Mouse (Mus musculus) right cerebral cortex, postnatal 10 days (tissue): Measurements from ENCODE around the gene Dhx34.
"Not testable (repeated sequence)": the region's sequence is repeated elsewhere in the genome, so short reads cannot be mapped to it uniquely, and the experiment has no call there.

Experiments
- DNase-seq, 2 experiments: peaks; one replicate each; pipeline ENCODE4 v3.0.0; 2021; ENCODE audit warnings: low spot score in 2 of 2

The Dhx34 gene

DNA sequence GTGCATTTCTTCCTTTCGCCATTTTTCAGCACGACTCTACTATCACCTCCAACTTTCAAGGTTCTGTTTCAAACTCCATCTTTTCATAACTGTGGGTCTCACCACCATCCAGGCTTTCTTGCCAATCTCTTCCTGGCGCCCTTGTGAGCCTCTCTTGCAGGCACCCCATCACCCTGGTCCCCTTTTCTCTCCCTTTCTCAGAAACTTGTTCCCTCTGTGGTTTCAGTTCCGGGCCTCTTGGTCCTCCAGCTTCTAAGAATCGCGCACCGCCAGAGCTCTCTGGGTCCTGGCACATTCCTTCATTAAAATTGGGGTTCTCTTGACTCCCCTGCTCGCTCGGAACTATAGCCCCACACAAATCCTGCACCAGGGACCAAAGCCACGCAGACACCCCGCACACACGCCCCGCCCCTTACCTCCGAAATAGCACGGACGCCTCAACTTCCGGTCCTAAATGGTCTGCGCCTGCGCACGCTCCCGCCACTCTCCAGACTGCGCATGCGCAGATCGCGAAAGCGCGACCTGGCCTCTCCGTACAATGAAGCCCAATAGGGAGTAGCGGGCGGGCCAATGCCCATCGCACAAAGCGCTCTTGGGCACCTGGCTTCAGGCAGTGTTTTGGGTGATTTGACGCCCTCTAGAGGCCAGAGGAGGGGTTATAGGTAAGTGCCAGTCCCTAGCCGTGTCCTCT, at the start of gene Dhx34:
Gene Dhx34, minus strand, starts transcription at position 456 of the 691 bp plus-strand sequence.
- DNase-seq, result peak; percentile 96 to 97

DNA sequence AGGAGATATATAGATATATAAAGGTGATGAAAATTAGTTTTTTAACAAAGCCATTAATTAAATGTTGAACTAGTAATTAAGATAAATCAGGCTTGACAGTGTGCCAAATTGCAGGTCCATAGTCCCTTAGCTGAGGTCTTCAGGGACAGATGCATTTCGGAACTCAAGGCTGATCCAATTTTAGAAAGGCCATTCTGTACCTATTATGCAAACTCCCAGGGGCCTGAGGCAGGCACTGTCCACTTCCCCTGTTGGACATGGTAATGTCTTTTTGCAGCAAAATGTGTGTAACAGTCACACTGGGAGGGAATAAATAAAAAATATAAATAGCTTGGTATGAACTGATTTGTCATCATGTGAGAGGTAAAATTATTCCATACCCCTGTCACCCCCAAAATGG, 49.3 kb upstream of the Dhx34 start:
- no peak for DNase-seq

DNA sequence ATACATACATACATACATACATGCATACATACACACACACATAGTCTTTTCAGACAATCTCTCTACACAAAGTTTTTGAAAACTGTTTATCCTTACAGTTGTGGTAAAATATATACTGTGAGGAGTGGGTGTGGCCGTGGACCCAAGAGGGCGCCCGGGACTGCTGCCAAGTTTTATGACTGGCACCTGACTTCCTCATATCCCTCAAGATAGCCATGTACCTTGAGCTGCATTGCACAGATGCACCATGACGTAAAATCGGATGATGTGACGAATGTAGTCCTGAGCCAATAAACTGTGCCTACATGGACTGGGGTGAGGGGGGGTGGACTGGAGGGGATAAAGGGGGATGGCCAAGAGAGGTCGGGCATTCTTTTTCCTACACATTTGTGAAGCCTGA, 44.8 kb upstream of the Dhx34 start:
- DNase-seq, result not testable (repeated sequence)

DNA sequence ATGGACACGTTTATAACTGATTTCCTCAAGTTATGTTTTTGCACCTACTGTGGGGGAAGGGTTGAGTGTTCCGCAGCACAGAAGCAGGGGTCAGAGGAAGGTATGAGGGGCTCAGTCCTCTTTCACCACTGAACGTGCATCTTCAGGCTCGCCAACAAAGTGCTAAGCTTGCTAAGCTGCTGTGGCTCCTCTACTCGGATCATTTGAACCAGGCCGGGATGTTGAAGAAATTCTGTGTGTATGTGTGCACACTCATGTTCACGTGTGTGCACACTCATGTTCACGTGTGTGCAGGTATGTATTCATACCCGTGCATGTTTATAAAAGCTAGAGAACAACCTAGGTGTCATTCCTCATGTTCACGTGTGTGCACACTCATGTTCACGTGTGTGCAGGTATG, 44.0 kb upstream of the Dhx34 start:
- no peak for DNase-seq

DNA sequence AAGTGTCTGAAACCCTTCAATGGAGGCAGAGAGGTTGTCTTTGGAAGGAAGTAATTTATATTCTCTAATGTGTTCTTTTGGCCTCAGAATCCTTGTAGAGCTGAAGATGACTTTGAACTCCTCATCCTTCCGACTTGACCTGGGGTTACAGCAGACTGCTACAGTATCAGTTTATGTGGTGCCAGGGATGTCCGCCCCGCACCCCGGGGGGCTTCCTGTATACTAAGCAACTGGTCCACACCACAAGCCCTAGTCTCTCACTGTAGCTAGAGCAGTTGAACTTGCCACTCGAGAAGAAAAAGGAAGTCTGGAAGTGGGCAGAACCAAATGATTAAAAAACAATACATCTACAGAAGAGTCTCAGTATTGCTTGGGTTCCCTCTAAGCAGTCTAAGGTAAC, 42.0 kb upstream of the Dhx34 start:
- no peak for DNase-seq

DNA sequence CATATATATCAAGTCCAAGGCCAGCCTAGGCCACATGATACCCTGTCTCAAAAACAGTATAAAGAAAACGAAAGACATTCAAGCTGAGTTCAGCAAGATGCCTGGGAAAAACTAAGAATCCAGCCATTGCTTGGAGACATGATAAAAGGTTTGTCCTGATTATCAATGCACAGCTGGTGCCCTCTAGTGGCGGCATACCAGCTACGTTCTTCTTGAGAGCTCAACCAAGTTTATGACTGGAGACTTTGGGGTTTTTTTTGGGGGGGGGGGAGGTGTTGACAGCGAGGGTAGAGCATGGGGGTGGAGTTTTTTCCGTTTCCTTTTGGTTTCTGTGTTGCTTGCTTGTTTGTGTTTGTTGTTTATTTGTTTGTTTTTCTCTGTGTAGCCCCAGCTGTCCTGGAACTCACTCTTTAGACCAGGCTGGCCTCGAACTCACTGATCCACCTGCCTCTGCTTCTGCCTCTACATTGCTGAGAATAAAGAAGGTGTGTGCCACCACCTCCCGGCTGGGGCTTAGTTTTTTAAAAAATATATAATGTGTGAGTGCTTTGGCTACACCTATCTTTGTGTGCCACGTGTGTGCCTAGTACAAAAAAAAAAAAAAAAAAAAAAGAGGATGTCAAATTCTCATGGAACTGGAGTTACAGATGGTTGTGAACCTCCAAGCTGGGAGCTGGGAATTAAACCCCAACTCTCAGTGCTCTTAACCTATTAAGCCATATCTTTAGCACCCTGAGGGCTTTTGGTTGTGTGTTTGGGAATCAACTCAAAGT, 41.4 kb upstream of the Dhx34 start:
- peak; percentile 80 to 82 for DNase-seq

DNA sequence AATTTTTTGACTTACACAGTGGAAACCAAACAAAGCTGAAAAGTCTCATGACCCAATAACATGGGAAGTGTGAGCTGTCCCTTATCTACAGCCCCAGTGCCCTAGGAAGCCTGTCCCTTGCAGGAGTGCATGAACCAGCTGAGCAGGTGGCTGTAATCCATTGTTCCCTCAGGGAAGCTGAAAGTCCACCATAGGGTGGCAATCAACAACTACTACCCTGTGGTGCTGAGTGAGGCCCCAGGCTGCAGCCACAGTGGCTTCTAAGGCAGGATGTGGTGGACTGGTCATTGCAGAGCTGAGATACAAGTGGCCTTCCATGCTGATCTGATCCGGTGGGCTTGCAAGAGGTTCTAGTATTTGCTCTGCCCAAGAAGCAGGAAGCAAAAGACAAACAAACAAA, 39.3 kb upstream of the Dhx34 start:
- no peak for DNase-seq

DNA sequence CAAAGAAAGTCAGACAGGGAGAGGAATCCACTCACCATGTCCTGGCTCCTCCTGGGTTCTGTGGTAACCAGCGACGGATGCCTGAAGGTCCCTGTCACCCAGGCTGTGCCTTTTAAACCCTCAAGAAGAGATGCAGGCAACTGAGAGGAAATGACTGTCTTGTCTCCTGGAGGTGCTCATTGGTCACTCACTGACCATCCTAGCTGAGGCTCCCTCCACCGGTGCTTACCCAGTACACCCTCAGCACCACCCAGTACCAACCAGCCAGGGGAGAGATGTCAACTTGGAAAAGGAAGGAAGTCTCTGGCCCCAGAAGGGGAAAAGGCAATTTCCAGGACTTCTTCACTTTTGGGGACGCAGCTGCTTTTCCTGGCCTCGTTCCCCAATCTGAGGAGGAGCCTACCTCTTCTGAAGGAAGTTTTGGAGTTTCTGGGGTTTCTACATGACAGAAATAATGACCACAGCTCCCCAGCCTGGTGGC, 37.3 kb upstream of the Dhx34 start, which contains the start of gene C5ar1:
Gene C5ar1, minus strand, starts transcription at position 431 of the 481 bp plus-strand sequence.
- DNase-seq, result no peak

DNA sequence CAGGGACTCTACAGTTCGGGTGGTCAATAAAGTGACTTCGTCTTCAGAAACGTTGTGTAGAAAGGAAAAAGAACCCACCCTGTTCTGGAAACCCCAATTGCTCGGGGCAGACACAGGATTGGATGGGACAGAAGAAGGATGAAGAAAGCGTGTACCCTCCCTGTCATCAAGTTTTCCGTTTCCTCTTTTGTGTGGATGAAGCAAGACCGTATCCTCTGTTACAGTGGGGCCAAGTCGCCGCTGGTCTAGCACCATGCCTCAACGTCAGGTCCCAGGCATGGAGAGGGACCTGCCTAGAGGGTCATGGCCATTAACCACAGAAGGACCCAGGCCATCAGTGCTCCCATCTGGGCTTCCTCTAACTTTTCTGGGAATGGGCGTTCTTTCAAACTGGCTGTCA, 36.0 kb upstream of the Dhx34 start:
- no peak for DNase-seq

DNA sequence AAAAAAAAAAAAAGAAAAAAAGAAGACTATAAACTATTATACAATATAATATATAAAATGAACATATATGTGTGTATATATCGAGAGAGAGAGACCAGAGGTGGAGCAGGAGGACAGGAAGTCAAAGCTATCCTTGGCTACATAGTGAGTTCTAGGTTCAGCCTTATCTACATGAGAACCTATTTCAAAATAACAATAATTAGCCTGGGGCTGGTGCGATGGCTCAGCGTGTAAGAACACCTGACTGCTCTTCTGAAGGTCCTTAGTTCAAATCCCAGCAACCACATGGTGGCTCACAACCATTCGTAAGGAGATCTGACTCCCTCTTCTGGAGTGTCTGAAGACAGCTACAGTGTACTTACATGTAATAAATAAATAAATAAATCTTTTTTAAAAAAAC, 34.1 kb upstream of the Dhx34 start:
- not testable (repeated sequence) for DNase-seq

DNA sequence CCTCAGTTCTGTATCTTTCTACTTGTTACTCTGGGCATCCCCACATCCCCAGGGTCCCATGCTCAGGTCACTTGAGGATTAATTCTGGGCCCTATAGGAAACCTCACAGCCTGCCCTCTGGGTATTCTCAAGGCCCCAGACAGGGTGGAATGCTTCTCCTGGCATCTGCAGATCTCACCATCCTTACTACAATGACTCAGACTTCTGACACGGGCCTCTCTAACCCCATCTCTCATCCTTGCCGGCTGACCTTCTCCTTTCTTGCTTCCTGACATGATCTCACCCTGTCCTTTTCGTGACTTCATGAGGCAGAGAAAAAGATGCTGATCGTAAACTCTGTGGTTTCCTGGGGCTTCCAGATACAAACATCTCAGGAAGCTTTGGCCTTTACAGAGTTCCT, 32.4 kb upstream of the Dhx34 start:
- no peak for DNase-seq

DNA sequence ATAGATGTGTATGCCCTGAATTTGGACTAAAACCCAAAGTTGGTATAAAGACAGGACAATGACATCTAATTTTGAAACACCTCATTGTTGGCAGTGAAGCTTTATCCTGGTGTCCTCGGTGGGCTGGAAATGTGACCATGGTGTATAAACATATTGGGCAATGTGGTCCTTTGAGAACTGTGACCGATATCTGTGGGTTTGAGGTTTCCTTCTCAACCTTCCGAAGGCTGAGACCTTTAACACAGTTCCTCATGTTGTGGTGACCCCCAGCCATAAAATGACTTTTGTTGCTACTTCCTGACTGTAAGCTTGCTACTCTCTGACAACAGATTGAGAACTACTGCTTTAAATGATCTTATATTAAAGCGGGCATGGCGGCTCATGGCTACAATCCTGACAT, 28.9 kb upstream of the Dhx34 start:
- no peak for DNase-seq

DNA sequence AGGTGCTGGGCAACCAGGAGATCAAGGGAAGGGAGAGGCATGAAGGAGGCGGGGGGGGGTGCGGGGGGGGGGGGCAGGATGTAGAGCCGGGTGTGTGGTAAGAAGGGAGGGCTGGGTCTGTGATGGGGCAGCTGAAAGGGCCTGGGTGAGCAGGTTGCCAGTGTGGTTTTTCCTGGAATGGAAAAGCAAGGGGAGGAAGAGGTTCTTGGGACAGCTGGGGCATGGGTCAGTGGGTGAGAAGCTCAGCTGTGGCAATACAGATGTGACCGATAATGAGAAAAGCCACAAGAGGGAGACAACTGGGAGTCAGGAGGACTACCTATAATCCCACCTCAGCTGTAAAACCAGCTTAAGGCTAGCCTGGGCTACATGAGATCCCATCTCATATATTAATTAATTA, 24.1 kb upstream of the Dhx34 start:
- no peak for DNase-seq

DNA sequence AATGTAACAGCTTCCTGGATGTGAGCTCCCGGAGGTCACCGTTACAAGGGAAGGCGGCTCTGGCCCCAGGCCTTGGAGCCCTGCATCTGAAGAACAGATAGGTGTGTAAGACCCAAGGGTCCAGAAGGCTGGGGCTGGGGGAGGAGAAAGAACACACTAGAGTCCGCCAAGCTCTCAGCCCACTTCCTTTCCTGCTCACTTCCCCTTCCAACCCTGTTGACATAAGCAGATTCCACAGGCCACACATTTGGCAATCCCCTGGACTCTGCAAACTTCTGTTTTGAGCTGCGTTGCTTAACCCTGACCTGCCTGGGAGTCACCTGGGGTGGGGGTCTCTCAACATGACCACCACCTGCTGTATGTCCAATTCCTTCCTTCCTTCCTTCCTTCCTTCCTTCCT, 22.2 kb upstream of the Dhx34 start, which contains the start of gene C5ar2:
Gene C5ar2, minus strand, starts transcription at position 88 of the 400 bp plus-strand sequence.
- peak; percentile 40 to 48 for DNase-seq

DNA sequence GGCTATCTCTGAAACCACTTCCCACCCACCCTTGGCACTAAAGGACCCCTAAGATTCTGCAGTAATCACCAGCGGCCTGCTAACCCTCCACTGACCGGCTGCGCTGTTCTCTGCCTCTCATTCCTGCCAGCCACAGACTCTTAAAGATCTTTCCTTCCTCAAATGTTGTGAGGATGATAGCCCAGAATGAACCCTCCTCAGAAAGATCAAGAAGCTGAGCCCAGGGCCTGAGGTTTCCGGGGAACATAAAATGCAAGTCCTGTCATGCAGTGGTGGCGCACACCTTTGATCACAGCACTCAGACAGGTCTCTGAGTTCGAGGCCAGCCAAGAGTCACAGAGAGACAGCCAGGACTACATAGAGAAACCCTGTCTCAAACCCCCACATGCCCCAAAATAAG, 20.4 kb upstream of the Dhx34 start:
- DNase-seq, result no peak

DNA sequence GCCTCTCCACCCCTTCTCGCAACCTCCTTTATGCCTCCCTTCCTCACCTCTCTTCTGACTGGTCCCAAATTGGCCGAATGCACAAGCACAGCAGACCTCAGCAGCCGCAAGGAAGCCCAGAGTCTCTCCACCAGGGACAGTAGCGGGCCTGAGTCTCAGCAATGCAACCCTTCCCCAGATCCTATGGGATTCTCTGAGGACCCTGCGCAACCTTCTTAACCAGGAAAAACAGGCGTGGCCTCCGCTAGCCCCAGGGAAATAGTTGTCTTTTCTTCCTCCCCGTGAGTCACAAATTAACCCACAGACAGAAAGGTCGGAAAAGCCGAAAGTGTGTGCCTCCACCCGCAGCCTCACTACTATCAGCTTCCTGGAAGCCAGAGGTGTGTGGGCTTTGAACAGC, 19.9 kb upstream of the Dhx34 start:
- no peak for DNase-seq

DNA sequence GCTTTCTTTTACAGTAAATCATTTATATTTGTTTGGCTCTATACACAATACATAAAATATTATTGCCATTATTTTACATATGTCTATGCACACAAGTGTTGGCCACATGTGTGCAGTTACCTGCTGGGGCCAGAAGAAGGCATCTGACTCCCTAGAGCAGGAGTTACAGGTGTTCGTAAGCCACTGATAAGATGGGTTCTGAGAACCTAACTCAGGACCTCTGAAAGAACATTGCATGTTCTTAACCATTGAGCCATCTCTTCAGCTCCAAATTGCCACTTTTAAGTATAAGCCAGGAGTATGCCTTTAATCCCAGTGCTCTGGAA, 19.1 kb upstream of the Dhx34 start:
- no peak for DNase-seq

DNA sequence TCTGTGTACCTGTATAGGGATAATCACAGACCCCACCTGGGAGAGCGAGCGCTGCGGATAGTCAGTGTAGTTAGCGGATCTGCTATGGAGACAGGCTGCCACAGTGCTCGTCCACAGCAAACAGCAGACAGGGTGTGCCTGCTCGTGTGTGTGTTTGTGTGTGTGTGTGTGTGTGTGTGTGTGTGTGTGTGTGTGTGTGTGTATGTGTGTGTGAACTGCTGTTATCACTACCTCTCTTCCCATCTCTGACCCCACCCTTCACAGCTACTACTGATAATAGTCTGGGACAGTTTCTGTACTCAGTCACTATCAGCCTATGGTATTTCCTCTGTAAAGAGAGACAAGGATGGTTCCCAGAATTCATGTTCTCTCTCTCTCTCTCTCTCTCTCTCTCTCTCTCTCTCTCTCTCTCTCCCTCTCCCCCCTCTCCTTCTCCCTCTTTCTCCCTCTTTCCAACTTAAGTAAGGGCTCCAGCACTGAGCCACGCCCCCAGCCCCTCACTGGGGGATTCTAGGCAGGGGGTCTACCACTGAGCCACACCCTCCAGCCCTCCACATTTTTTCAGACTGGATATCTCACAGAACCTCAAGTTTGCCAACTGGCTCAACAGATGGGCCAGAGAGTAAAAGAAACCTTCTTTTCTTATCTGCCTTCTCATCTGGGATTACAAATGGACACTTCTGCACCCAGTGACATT, 18.6 kb upstream of the Dhx34 start:
- DNase-seq, result no peak

DNA sequence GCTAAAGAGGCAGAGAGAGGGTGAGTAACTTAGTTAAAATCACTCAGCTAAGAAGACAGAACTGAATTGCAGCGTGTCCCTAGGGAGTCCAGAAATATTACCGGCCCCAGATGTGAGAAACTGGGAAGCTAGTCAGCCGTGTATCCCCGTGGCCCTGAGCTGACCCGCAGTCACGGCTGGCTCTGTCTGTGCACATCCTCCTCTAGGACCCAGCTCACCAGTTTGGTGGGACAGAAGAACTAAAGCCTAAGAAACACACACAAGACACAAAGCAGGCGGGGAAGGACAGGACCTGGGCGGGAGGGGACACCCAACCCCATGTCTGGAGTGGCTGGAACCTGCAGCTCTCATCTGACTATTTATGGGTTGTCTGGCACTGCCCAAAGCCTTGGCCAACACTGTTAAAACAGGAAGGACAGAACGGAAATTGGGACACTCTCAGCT, 17.7 kb upstream of the Dhx34 start:
- DNase-seq, result no peak

DNA sequence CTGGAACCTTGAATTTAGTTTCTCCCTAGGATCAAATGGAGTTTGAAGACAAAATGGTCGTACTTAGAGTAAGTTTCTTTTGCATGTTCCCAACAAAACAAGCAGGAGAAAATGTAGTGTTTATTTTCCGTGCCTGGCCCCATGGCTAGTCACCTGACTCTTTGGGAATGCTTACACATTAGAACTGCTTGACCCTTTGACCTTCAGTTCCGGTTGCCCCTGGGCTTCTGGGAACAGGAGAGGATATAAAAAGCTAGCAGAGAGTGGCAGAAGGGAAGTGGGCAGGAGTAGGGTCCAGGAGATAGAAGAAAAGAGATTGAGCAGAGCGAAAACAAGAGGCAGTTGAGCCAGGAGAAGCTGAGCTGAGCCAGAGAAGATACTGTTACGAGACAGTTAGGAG, 8.0 kb upstream of the Dhx34 start:
- no peak for DNase-seq

DNA sequence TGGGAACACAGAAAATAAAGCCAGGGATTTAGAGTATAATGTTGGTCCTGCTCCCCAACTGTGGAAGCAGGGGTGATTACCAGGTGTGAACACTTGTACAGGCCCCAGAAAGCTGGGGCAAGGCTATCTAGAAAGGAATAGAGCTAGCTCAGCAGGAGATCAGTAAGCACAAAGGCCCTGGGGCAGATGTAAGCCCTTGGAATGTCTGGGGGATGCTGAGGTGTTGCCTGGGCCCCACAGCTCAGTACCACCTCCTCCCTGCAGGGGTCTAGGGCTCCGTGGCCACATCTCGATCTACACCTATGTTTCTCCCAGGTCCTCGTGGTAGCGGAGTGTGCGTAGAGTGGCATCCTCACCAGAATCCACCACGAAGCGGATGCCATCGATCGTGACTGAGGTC, 7.9 kb downstream of the Dhx34 start:
- peak in 1 of 2 experiments; percentile 18 for DNase-seq

DNA sequence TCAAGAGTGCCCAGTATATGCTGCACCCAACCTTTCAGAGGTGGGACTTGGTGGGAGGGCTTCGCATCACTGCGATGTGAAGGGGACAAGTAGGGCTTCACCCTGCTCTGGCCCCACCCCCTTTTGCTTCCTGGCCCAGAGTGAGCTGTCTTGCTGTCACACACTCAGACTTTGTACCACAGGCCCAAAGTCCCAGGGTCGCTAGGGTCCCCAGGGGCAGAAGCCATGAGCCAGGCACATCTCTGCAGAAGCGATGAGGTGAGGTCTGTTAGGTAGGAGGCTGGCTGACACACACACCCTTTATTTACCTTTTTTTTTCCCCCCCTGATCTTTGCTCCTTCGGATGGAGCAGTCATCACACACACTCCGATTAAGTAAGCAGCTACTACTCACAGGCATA, 8.6 kb downstream of the Dhx34 start:
- peak in 1 of 2 experiments; percentile 15 for DNase-seq
